Mouse (Mus musculus) layer of hippocampus, adult 9-10 months (tissue): ENCODE measurements around the gene Gramd2.

Experiments
- DNase-seq: peaks from one replicate; pipeline ENCODE4 v3.0.0; 2022; ENCODE audit warnings: low spot score

The Gramd2 gene

DNA sequence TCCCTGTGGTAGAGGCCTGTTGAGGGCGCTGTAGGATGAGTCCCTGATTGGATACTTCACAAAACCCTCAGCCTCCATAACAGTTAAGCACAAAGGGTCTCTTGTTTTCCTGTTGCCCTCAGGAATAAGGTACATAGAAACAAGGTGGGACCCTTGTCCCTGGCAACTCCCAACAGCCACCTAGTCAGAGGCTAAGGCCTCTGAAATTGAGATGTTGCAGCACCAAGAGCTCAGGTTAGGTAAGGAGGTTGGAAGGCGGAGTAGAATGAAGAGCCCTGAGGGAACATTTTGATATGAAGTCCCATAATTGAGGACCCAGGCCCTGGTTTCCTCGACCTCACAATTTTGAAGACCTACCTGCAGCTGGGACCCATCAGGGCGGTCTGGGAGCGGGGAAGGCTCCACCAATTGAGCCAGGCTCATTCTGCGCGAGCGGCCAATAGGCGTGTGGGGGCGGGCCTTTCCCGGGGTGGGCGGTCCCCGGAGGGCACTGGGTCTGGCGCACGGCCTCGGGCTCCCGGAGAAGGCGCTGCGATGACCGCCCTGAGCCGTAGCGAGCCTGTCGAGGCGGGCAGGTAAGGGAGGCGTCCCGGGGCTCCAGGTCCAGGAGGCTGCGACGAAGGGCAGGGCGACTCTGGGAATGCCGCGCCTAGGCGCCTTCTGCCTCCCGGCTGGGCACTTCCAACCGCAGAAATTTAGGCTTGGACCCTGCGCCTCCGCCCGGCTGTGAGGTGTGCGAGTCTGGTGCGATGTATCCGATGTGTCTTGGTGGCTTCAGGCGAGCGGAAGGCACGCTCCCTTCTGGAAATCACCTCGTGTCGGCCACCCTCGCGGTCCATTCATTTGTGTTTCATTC is at the start of gene Gramd2:
TSS of gene Gramd2 (plus strand) at position 467 of the 856 bp plus-strand sequence.
- DNase-seq, result no peak

GRCm38 (mm10) chr9:59638372-59638771 is 41.6 kb upstream of the Gramd2 start:
- DNase-seq, result no peak

DNA sequence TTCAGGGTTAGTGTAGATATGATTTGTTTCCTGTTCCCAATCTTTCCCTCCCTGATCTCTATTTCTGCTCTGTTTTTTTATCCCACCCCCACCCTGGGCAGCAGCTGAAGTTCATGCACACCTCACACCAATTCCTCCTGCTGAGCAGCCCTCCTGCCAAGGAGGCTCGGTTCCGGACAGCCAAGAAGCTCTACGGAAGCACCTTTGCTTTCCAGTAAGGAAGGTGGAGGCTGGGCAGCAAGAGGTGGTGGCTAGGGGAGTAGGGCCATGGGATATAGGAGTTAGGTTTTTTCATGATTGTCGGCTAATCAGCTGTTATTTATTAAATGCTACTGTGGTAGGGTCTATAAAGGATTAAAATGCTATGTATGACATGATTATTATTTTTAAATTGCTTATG is 40.0 kb upstream of the Gramd2 start:
- DNase-seq, result no peak

DNA sequence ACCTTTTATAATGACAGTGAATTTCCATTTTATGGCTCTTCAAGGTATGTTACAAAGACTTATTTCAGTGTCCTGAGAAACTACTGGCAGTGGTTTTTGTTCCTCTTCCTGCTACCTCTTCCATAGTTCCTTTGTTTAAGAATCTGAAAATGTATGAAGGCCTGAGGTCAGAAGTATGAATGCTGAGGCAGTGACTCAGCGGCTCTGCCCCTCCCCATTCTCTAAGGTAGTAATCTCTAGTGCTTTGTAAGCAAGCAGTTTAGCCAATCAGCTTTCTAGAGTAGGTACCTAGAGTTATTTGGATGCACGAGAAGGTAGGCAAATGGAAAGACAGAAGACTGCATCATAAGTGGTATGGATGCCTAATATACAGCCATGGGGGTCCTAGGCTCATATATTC is 38.6 kb upstream of the Gramd2 start:
- no peak for DNase-seq

DNA sequence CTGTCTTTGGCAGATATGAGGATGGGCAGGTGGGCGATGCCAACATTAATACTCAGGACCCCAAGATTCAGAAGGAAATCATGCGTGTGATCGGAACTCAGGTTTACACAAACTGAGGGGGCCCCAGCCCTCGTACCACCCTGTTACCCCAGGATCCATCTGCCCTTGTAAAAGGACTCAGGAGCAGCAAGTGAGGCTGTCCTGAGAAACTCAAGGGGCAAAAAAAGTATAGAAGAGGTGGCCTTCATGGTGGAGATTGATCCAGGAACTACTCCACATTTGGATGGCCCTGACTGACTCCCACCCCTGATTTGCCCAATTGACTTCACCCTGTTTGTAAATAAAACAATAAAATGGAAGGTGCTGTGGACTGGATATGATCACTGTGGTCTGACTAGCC is 30.0 kb upstream of the Gramd2 start:
- no peak for DNase-seq

- no peak for DNase-seq
Observed at GRCm38 (mm10) chr9:59653371-59653770, 26.6 kb upstream of the Gramd2 start.

DNA sequence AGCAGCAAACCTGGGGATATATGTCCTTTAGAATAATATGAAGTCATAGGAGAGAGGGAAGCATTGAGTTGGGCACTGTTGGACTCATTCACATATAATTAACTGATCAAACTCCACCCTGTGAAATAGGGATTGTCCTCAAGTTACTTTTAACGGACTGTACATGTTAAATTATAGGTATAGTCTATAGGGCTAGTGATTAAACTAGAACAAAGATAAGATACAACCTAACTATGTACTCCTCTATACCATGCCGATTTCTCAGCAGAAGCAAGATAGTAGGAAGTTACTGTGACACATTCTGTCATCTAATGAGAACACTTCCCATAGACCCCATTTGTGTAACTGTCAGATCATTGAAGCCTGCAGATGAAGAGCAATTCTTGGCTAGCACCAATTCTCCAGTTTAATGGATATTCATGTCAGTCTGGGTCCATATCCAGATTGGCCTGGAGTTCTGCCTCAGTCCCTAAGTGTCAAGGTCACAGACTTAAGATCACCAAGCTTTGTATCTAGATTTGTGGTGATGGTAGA is 25.4 kb upstream of the Gramd2 start:
- no peak for DNase-seq

- DNase-seq, result peak; percentile 96
Observed at GRCm38 (mm10) chr9:59655958-59656634, 23.8 kb upstream of the Gramd2 start, which contains the start of gene Pkm. Gene Pkm, plus strand, starts transcription at chr9:59656368.

DNA sequence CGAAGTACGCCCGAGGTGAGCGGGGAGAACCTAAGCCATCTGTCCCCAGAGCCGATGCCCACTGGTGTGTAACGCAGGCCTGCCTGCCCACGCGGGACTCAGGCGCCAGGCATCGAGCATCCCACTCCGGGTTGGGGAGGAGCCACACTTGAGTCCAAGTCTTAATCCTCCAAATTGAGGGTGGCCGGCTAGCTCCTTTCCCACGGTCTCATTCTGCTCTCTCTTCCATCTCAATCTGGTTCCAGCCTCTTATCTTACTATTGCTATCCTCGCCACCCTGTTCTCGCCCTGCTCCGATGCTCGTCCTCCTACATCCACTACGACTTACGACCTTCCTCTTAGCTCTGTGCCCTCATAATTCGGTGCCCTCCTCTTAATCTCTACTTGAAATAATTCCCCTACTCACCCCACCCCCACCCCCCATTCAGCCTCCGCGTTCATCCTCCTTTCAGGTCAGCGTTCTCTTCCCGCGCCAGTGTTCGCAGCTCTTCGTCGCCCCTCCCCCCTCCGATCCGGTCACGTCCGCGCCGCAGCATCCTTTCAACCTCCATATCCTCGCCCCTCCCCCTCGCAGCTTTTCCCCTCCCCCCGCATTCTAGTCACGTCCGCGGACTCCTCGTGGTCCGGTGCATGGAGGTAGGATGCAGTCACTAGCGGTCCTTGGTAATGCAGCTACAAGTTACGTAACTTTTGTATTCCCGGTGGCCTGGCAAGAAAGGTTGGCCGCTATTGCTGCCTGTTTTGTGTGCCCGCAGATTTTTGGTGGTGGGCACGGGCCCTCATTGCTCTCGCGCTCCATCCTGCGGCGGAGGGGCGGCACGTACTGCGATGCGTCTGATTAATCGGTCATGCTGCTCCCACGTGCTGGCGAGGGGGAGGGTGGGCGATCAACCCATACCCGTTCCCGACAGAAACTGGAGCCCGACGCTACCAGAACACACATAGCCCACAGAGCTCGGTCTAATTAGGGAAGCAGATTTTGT is 23.0 kb upstream of the Gramd2 start:
- DNase-seq, result no peak

GRCm38 (mm10) chr9:59658146-59658545 is 21.8 kb upstream of the Gramd2 start:
- DNase-seq, result no peak

GRCm38 (mm10) chr9:59659036-59660026 is 20.6 kb upstream of the Gramd2 start:
- DNase-seq, result peak; percentile 76

GRCm38 (mm10) chr9:59660421-59660820 is 19.5 kb upstream of the Gramd2 start:
- no peak for DNase-seq

GRCm38 (mm10) chr9:59661298-59661975 is 18.5 kb upstream of the Gramd2 start:
- DNase-seq, result no peak

GRCm38 (mm10) chr9:59663226-59663625 is 16.7 kb upstream of the Gramd2 start:
- DNase-seq, result no peak

DNA sequence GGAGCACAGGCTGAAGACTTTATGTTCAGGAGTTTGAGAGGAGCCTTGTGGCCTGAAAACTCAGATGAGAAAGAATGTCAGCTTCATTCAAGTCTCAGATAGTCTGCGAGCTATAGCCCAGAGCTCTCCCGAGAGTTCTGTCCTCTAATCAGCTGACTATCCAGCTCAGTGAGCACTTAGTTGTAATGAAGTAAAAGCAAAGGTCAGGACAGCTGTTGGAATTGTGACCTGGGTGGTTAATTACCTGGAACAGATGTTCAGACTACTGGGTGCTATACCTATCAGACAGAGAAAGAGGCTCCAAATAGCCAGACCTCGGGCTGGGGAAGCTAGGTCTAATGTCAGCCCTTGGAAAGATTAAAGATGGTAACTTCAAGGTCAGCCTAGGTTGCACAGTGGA is 16.0 kb upstream of the Gramd2 start:
- DNase-seq, result no peak

DNA sequence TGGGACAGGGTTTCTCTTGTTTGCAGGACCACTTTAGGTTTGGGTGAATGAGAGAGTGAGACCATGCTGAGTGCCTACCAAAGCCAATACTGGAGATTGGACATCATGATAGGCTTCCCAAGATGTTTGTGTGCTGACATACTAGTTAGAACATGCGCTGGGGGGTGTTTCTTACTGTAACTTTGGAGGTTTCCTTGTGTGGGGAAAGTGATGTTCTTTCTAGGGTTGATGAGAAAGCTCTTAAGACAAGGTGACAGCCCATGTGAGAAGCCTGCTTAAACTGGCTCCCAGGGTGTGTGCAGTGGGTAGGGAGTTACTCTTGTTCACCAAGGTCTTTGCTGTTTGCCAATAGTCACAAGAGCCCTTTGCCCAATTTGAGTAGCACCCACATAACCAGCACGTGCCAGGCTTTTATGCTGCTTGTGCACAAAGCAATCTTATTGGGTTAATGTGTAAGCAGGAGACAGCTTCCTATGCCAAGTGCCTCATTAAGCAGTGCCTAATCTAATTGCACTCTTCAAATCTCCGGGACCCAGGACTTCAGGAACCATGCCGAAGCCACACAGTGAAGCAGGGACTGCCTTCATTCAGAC is 15.2 kb upstream of the Gramd2 start:
- no peak for DNase-seq

DNA sequence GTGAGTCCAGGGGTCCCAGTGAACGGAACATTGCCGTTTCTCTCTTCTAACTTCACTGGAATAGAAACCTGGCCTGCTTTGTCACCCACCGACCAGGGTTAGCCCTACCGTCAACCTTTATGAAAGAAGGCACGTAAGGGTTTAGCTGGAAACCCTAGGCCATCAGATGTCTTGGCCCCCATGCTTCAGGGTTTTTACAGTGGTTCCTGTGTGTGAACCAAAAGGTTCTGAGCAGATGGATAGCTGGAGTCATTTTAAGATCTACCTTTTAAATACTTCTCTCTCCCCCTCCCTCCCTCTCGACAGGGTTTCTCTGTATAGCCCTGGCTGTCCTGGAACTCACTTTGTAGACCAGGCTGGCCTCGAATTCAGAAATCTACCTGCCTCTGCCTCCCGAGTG is 13.9 kb upstream of the Gramd2 start:
- no peak for DNase-seq

DNA sequence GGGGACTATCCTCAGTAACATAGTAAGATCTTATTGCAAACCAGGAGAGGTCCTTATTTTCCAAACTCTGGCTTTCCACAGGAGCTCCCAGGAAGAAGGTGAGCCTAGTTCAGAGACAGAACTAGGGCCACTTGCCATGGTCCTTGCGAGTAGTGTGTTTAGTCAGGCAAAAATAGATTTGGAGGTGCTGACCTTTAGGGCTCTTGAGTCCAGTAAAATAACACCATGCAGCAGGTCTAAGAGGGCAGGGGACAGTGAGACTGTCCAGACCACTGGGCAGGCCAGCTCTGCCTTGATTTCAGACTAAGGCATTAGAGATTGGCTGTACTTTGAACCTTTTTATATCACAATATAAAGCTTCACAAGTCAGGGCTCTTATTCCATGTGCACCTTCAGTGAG is 13.1 kb upstream of the Gramd2 start:
- DNase-seq, result no peak

DNA sequence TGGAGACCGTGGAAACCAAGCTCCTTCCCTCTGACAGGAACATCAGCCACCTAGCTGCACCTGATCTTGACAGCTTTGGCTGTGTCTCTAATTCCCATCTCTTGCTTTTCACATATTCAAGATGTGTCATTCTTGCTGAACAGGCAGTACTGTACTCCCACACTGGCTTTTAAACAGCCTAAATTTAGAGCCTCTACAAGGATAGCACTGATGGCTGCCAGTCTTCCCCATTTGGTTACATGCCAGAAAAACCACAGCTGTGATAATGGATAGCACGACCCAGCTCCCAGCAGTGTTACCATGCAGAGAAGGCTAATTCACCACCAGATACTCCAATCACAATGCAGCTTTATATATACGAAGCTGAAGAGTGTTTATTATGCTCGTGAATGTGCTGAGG is 12.7 kb upstream of the Gramd2 start:
- peak; percentile 65 for DNase-seq

GRCm38 (mm10) chr9:59667904-59668303 is 12.0 kb upstream of the Gramd2 start:
- DNase-seq, result no peak
